Mouse (Mus musculus): Measurements from ENCODE around the gene 5330417H12Rik. TPM values are rescaled to one million over a fixed set of nuclear protein-coding genes. Genes with fewer than 3 reads are reported as not detected.

5330417H12Rik gene
- polyA plus RNA-seq, 1 experiment from 2014 or later = not detected

DNA sequence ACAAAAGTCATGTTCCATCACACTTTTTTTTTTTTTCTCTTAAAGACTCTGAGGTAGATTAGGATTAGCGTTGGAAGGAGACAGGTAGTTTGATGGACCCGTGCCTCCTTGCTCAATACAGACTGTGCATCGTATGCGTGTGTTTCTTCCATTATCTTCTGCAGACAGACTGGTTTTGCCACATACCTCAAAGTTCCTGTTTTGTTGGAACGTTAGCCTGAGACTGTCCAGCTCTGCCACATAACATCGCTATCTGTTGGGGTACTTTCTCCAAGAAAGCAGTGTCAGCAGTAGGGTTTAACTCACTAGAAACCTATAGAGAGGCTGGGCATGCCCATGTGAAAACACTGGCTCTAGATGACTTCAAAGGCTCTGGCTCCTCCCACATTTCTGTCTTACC, 31.5 kb upstream of the 5330417H12Rik start:
- DNase-seq = no peak
- Histone ChIP-seq H3K27me3 (no peaks in the 10 kb centered on the region), H3K4me1 (replicated peaks) (no peaks in the 10 kb centered on the region), H3K9ac (no peak overlapping the region), H3K4me3 (replicated peaks) (no peak overlapping the region), H3K27ac (no peak overlapping the region), H3K36me3 (no peaks in the 10 kb centered on the region), H3K4me2 (no peak overlapping the region), H3K9me3 (replicated peaks) (no peaks in the 10 kb centered on the region)
- no peak for ATAC-seq (ENCODE audit: low read depth)
- WGBS (ENCODE audit: insufficient replicate concordance) = 17% methylated on average over 6 of the region's 6 CpGs

DNA sequence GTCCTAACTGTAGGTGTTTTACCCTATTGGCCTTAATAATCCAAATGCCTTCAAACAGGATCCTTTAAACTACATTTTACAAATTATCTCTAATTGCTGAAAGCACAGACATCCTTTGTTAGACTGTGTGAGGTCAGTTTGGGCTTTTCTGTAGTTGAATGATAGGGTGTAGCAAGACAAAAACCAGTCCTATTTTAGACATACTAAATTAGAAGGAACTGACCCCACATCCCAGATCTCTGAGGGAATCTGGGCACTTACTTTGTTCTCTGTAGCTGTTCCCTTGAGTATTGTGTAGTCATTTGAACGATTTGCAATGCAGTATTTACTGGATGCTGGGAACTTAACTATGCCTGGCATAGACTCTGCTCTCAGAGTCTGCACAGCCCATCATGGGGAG, 26.9 kb upstream of the 5330417H12Rik start:
- DNase-seq = no peak

GRCm38 (mm10) chr7:107649990-107650389, 25.0 kb upstream of the 5330417H12Rik start:
- no peak for DNase-seq
- no peak for ATAC-seq (ENCODE audit: low read depth)
- Histone ChIP-seq H3K9me3 (replicated peaks) (0 out of 2 replicates have a peak, but pooled peaks cover under 1% of the 10 kb centered on the region), H3K36me3 (no peaks in the 10 kb centered on the region), H3K9ac (no peak overlapping the region), H3K27me3 (no peaks in the 10 kb centered on the region), H3K4me3 (replicated peaks) (no peak overlapping the region), H3K4me1 (replicated peaks) (no peaks in the 10 kb centered on the region), H3K27ac (no peak overlapping the region), H3K4me2 (no peak overlapping the region)
- 71% methylated on average over 7 of the region's 7 CpGs for WGBS (ENCODE audit: insufficient replicate concordance)

More for the DNA sequence above, 26.9 kb upstream of the 5330417H12Rik start:
- 37% methylated on average over 1 of the region's 1 CpGs for WGBS (ENCODE audit: insufficient replicate concordance)
- H3K9ac ChIP-seq = no peak overlapping the region
- H3K4me1 ChIP-seq (replicated peaks) = no peaks in the 10 kb centered on the region
- H3K4me3 ChIP-seq (replicated peaks) = no peak overlapping the region
- no peaks in the 10 kb centered on the region for H3K27me3 ChIP-seq
- no peak overlapping the region for H3K27ac ChIP-seq
- no peaks in the 10 kb centered on the region for H3K36me3 ChIP-seq
- ATAC-seq (ENCODE audit: low read depth) = no peak
- H3K9me3 ChIP-seq (replicated peaks) = no peaks in the 10 kb centered on the region
- H3K4me2 ChIP-seq = no peak overlapping the region

DNA sequence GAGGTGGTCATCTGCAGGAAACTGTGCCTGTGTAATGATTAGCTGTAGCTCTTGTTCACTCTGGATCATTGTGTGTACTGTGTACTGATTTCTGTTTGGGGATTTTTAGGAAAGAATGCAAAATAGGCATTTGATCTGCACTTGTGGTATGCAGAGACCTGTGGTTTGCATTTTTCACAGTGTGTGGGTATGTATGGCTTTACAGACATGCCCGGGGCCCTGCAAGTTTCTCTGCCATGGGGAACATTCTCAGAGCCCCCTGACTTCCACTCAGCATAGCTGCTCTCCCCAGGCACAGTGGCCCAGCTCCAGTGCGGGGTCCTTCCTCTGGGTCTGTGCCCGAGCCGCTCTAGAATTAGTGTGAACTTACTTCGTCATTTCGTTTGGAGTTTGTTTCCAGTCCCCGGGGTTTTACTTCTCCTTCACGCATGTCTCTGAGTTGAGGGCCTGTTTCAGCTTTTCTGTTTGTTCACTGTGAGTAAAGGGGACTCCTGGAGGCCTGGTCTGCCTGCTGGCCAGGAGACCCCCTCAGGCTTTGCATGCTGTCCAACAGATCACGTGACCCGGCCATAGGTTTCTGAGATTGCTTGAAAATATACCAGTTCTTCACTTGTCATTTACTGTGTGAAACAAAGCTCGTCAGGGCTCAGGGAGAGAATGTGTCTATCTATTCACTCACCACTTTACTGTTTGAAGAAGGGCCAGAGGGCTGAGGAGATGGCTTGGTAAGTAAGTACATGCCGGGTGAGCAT, 24.2 kb upstream of the 5330417H12Rik start:
- 78% methylated on average over 12 of the region's 12 CpGs for WGBS (ENCODE audit: insufficient replicate concordance)
- DNase-seq = no peak
- ATAC-seq (ENCODE audit: low read depth) = no peak
- H3K9ac ChIP-seq = no peak overlapping the region
- 0 out of 2 replicates have a peak, but pooled peaks cover 4% of the 10 kb centered on the region for H3K9me3 ChIP-seq (replicated peaks)
- no peaks in the 10 kb centered on the region for H3K4me1 ChIP-seq (replicated peaks)
- no peak overlapping the region for H3K27ac ChIP-seq
- H3K27me3 ChIP-seq = no peaks in the 10 kb centered on the region
- H3K4me2 ChIP-seq = no peak overlapping the region
- H3K36me3 ChIP-seq = no peaks in the 10 kb centered on the region
- H3K4me3 ChIP-seq (replicated peaks) = no peak overlapping the region

GRCm38 (mm10) chr7:107644987-107645386, 20.0 kb upstream of the 5330417H12Rik start:
- Histone ChIP-seq H3K4me2 (no peak overlapping the region), H3K36me3 (no peaks in the 10 kb centered on the region), H3K4me1 (replicated peaks) (no peaks in the 10 kb centered on the region), H3K4me3 (replicated peaks) (no peak overlapping the region), H3K27me3 (no peaks in the 10 kb centered on the region), H3K9me3 (replicated peaks) (0 out of 2 replicates have a peak, but pooled peaks cover 4% of the 10 kb centered on the region), H3K9ac (no peak overlapping the region), H3K27ac (no peak overlapping the region)
- 73% methylated on average over 2 of the region's 2 CpGs for WGBS (ENCODE audit: insufficient replicate concordance)
- ATAC-seq (ENCODE audit: low read depth) (no peak), DNase-seq (no peak)

- H3K9ac ChIP-seq = no peak overlapping the region
- H3K4me1 ChIP-seq (replicated peaks) = no peaks in the 10 kb centered on the region
- H3K27ac ChIP-seq = no peak overlapping the region
- H3K4me3 ChIP-seq (replicated peaks) = no peak overlapping the region
- H3K9me3 ChIP-seq (replicated peaks) = 0 out of 2 replicates have a peak, but pooled peaks cover 4% of the 10 kb centered on the region
- H3K36me3 ChIP-seq = no peaks in the 10 kb centered on the region
- no peak; the same call in 1 of the 2 replicates for ATAC-seq (ENCODE audit: low read depth)
- no peak overlapping the region for H3K4me2 ChIP-seq
- DNase-seq = no peak
- no peaks in the 10 kb centered on the region for H3K27me3 ChIP-seq
- 52% methylated on average over 7 of the region's 7 CpGs for WGBS (ENCODE audit: insufficient replicate concordance)
Measured at GRCm38 (mm10) chr7:107642586-107643275, 17.8 kb upstream of the 5330417H12Rik start.

- H3K4me3 ChIP-seq (replicated peaks) = no peak overlapping the region
- no peaks in the 10 kb centered on the region for H3K27me3 ChIP-seq
- no peak overlapping the region for H3K27ac ChIP-seq
- H3K4me1 ChIP-seq (replicated peaks) = no peaks in the 10 kb centered on the region
- no peaks in the 10 kb centered on the region for H3K9me3 ChIP-seq (replicated peaks)
- no peak overlapping the region for H3K4me2 ChIP-seq
- H3K9ac ChIP-seq = no peak overlapping the region
- 62% methylated on average over 5 of the region's 5 CpGs for WGBS (ENCODE audit: insufficient replicate concordance)
- DNase-seq (no peak), ATAC-seq (ENCODE audit: low read depth) (no peak)
- H3K36me3 ChIP-seq = no peaks in the 10 kb centered on the region
Measured at GRCm38 (mm10) chr7:107638026-107638425, 13.1 kb upstream of the 5330417H12Rik start.

GRCm38 (mm10) chr7:107637398-107637797, 12.4 kb upstream of the 5330417H12Rik start:
- no peaks in the 10 kb centered on the region for H3K27me3 ChIP-seq
- ATAC-seq (ENCODE audit: low read depth) (no peak), DNase-seq (no peak)
- H3K9me3 ChIP-seq (replicated peaks) = no peaks in the 10 kb centered on the region
- no peak overlapping the region for H3K9ac ChIP-seq
- no peaks in the 10 kb centered on the region for H3K36me3 ChIP-seq
- WGBS (ENCODE audit: insufficient replicate concordance) = 60% methylated on average over 7 of the region's 7 CpGs
- H3K27ac ChIP-seq = no peak overlapping the region
- no peaks in the 10 kb centered on the region for H3K4me1 ChIP-seq (replicated peaks)
- no peak overlapping the region for H3K4me3 ChIP-seq (replicated peaks)
- H3K4me2 ChIP-seq = no peak overlapping the region

- Histone ChIP-seq H3K9me3 (replicated peaks) (no peaks in the 10 kb centered on the region), H3K4me3 (replicated peaks) (no peak overlapping the region), H3K9ac (no peak overlapping the region), H3K27me3 (no peaks in the 10 kb centered on the region), H3K27ac (no peak overlapping the region), H3K4me1 (replicated peaks) (no peaks in the 10 kb centered on the region), H3K36me3 (no peaks in the 10 kb centered on the region), H3K4me2 (no peak overlapping the region)
- DNase-seq (no peak), ATAC-seq (ENCODE audit: low read depth) (no peak)
- WGBS (ENCODE audit: insufficient replicate concordance) = 80% methylated on average over 4 of the region's 4 CpGs
Measured at GRCm38 (mm10) chr7:107633201-107633600, 8.2 kb upstream of the 5330417H12Rik start.

- no peaks in the 10 kb centered on the region for H3K9me3 ChIP-seq (replicated peaks)
- ATAC-seq (ENCODE audit: low read depth) (no peak), DNase-seq (no peak)
- no peaks in the 10 kb centered on the region for H3K36me3 ChIP-seq
- no peak overlapping the region for H3K4me2 ChIP-seq
- H3K4me3 ChIP-seq (replicated peaks) = no peak overlapping the region
- H3K9ac ChIP-seq = no peak overlapping the region
- no peak overlapping the region for H3K27ac ChIP-seq
- H3K4me1 ChIP-seq (replicated peaks) = no peaks in the 10 kb centered on the region; the same call in 1 of the 2 replicates
- H3K27me3 ChIP-seq = no peaks in the 10 kb centered on the region
Measured at GRCm38 (mm10) chr7:107628383-107628782, 3.4 kb upstream of the 5330417H12Rik start.

- no peak overlapping the region for H3K27ac ChIP-seq
- H3K36me3 ChIP-seq = no peaks in the 10 kb centered on the region
- ATAC-seq (ENCODE audit: low read depth) (no peak), DNase-seq (no peak)
- H3K27me3 ChIP-seq = no peaks in the 10 kb centered on the region
- WGBS (ENCODE audit: insufficient replicate concordance) = 64% methylated on average over 6 of the region's 6 CpGs
- no peak overlapping the region for H3K4me3 ChIP-seq (replicated peaks)
- H3K4me2 ChIP-seq = no peak overlapping the region
- no peaks in the 10 kb centered on the region for H3K9me3 ChIP-seq (replicated peaks)
- H3K9ac ChIP-seq = no peak overlapping the region
- no peaks in the 10 kb centered on the region; the same call in 1 of the 2 replicates for H3K4me1 ChIP-seq (replicated peaks)
Measured at GRCm38 (mm10) chr7:107625781-107626180, 820 bp upstream of the 5330417H12Rik start.
